10 mouse cellular contexts compared by ENCODE assay signal in the genomic region with DNA sequence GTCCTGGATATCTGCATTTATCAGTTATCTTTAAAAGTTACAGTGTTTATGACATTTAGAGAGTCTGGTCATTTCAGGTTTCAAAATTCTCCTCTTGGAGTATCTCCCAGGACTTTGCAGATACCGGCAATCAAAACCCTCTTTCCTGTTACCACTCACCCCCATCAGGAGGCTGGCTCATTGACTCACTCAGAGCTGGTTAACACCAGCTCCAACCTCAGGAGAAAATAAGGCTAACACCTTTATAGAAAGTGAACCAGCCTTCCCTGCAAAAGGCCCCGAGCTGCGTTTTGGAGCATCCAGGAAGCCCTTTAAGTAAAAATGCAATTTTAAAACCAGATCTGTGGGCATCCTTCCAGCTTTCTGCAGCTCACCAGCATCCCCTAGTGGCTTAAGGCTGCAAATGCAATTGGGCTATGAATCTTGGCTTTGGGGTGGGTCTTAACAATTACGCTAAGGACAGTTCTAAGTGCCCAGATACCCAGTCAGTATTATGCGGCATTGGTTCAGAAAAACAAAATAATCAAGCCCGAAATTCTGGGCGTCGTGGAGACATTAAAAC. TPM values are rescaled to one million over a fixed set of nuclear protein-coding genes. Genes with fewer than 3 reads are reported as not detected.
A peak's percentile ranks its signal among the peaks of the same experiment; 100 is the strongest.
DNase-seq lines count a peak whose midpoint lies in the region; ATAC-seq and TF ChIP-seq lines count a peak whose summit lies in the region.
"Had no signal": no experiment of that assay in that cellular context is flagged by ENCODE, and none has a peak within 500 bp of the region (broad histone marks: within the 10 kb centered on the region; RNA-seq: fewer than 3 reads in every experiment).

No protein-coding gene starts in this region.

- 11% methylated on average over 8 of the region's 8 CpGs for WGBS in intestine, embryonic 14.5 days
- WGBS in intestine, embryonic 16.5 days = 8% methylated on average over 8 of the region's 8 CpGs
- WGBS in limb, embryonic 11.5 days = 7% methylated on average over 8 of the region's 8 CpGs

- H3K27ac ChIP-seq in intestine, embryonic 14.5 days (ENCODE audit: low read depth) = no peak overlapping the region
- H3K27ac ChIP-seq in intestine, embryonic 16.5 days (ENCODE audit: low read length) = no peak overlapping the region
- no peak overlapping the region for H3K27ac ChIP-seq in limb, embryonic 11.5 days (replicated peaks; ENCODE audit: low read depth, low read length)

- H3K4me1 ChIP-seq in intestine, embryonic 14.5 days (replicated peaks; ENCODE audit: control insufficient read depth, insufficient read depth, low read length) = no peaks in the 10 kb centered on the region
- no peaks in the 10 kb centered on the region for H3K4me1 ChIP-seq in intestine, embryonic 16.5 days (ENCODE audit: control insufficient read depth, insufficient read depth, low read length)
- H3K4me1 ChIP-seq in G1E (ENCODE audit: insufficient read depth, low read depth, low read length) = no peaks in the 10 kb centered on the region
- H3K4me1 ChIP-seq in limb, embryonic 11.5 days (ENCODE audit: control insufficient read depth, insufficient read depth, low read length) = no peaks in the 10 kb centered on the region
- H3K4me1 ChIP-seq: megakaryocyte, embryonic 14.5 days had no signal

- H3K4me3 ChIP-seq in intestine, embryonic 14.5 days (ENCODE audit: low read depth, low read length) = no peak overlapping the region
- H3K4me3 ChIP-seq in intestine, embryonic 16.5 days (ENCODE audit: low read length) = no peak overlapping the region
- H3K4me3 ChIP-seq in G1E (ENCODE audit: low read depth, low read length) = no peak overlapping the region
- H3K4me3 ChIP-seq in limb, embryonic 11.5 days (ENCODE audit: low read depth, low read length) = no peak overlapping the region
- H3K4me3 ChIP-seq: erythroblast, embryonic 14.5 days; megakaryocyte, embryonic 14.5 days had no signal

- no peak overlapping the region for H3K4me2 ChIP-seq in intestine, embryonic 14.5 days (ENCODE audit: low read length)
- H3K4me2 ChIP-seq in intestine, embryonic 16.5 days (ENCODE audit: low read depth, low read length) = no peak overlapping the region
- no peak overlapping the region for H3K4me2 ChIP-seq in limb, embryonic 11.5 days (ENCODE audit: low read depth, severe bottlenecking)

- H3K9ac ChIP-seq in intestine, embryonic 14.5 days (ENCODE audit: low read length) = no peak overlapping the region
- H3K9ac ChIP-seq in intestine, embryonic 16.5 days (ENCODE audit: low read depth, low read length) = no peak overlapping the region
- H3K9ac ChIP-seq in limb, embryonic 11.5 days (ENCODE audit: low read length) = no peak overlapping the region

- ATAC-seq in intestine, embryonic 14.5 days (replicated peaks; ENCODE audit: low FRiP score, low TSS enrichment, low read depth) = no peak; the same call in 1 of the 2 replicates
- no peak for ATAC-seq in intestine, embryonic 16.5 days
- ATAC-seq in G1E (ENCODE audit: extremely low read depth, insufficient number of reproducible peaks, low FRiP score, poor library complexity, severe bottlenecking) = no peak
- ATAC-seq in frontal cortex, adult (ENCODE audit: low TSS enrichment) = peak; percentile 38
- ATAC-seq in limb, embryonic 11.5 days (ENCODE audit: insufficient number of reproducible peaks, low FRiP score, low TSS enrichment, low read depth) = no peak

- peak; percentile 84 for TF ChIP-seq CTCF in G1E (IDR thresholded peaks at IDR 0.05; ENCODE audit: low read depth, low read length)
- TF ChIP-seq CTCF in brain, embryonic 14.5 days (IDR thresholded peaks at IDR 0.05; ENCODE audit: borderline replicate concordance, extremely low read depth, insufficient read depth, insufficient read length) = peak; percentile 96

- TF ChIP-seq POLR2A in brain, embryonic 14.5 days (IDR thresholded peaks at IDR 0.05; ENCODE audit: borderline replicate concordance, extremely low read depth, insufficient read depth, insufficient read length, poor library complexity, severe bottlenecking) = no peak

- H3K27me3 ChIP-seq in intestine, embryonic 14.5 days (replicated peaks; ENCODE audit: control insufficient read depth, insufficient read depth, low read length) = no peaks in the 10 kb centered on the region
- H3K27me3 ChIP-seq in intestine, embryonic 16.5 days (replicated peaks; ENCODE audit: control insufficient read depth, insufficient read depth, low read length) = no peaks in the 10 kb centered on the region
- H3K27me3 ChIP-seq in G1E (ENCODE audit: insufficient read depth, low read length) = no peaks in the 10 kb centered on the region
- no peaks in the 10 kb centered on the region for H3K27me3 ChIP-seq in limb, embryonic 11.5 days (ENCODE audit: control insufficient read depth, insufficient read depth, low read length)
- H3K27me3 ChIP-seq: megakaryocyte, embryonic 14.5 days had no signal

- no peaks in the 10 kb centered on the region for H3K9me3 ChIP-seq in intestine, embryonic 14.5 days (ENCODE audit: control insufficient read depth, low read length)
- H3K9me3 ChIP-seq in intestine, embryonic 16.5 days (ENCODE audit: control insufficient read depth, low read length) = no peaks in the 10 kb centered on the region
- H3K9me3 ChIP-seq in G1E (replicated peaks) = peaks cover 23% of the 10 kb centered on the region
- H3K9me3 ChIP-seq in limb, embryonic 11.5 days (ENCODE audit: control insufficient read depth, low read length) = no peaks in the 10 kb centered on the region
- H3K9me3 ChIP-seq: megakaryocyte, embryonic 14.5 days had no signal

- no peaks in the 10 kb centered on the region for H3K36me3 ChIP-seq in intestine, embryonic 14.5 days (ENCODE audit: control insufficient read depth, insufficient read depth, low read length)
- no peaks in the 10 kb centered on the region for H3K36me3 ChIP-seq in intestine, embryonic 16.5 days (ENCODE audit: control insufficient read depth, insufficient read depth, low read length)
- H3K36me3 ChIP-seq in G1E (replicated peaks) = no peaks in the 10 kb centered on the region
- no peaks in the 10 kb centered on the region for H3K36me3 ChIP-seq in limb, embryonic 11.5 days (ENCODE audit: control insufficient read depth, insufficient read depth, low read length)

- DNase-seq in intestine, embryonic 14.5 days (ENCODE audit: low spot score) = peak; percentile 71
- no peak for DNase-seq in G1E (ENCODE audit: low spot score)
- DNase-seq in brain, embryonic 14.5 days (ENCODE audit: low read depth) = peak; percentile 73
- DNase-seq in limb, embryonic 11.5 days (ENCODE audit: low spot score) = peak; percentile 77
- peak; percentile 9 for DNase-seq in right cerebral cortex, adult 18-20 months
- no peak for DNase-seq in T-cell, adult 2 months (ENCODE audit: low spot score)

RNA-seq across cellular contexts. Expression of gene Nmur2, which starts 49.2 kb away (rescaled TPM):
- polyA plus RNA-seq in intestine, embryonic 14.5 days (2014; fragmentation: Nextera tagmentation; extraction: Ambion mirVana) = 0.36 and 0.41 TPM in 2 replicates
- 0.61 and 0.78 TPM in 2 replicates for polyA plus RNA-seq in intestine, embryonic 16.5 days (2015; fragmentation: Nextera tagmentation; extraction: Ambion mirVana)
- total RNA-seq in G1E (2014; fragmentation: Nextera tagmentation) = not detected in 2 replicates
- total RNA-seq in G1E (2017) = 0.05 and 0.06 TPM in 2 replicates
- not detected in 2 replicates for polyA plus RNA-seq in G1E (2012)
- polyA plus RNA-seq in brain, embryonic 14.5 days (2012; rRNA removed) = 0.24 and 0.25 TPM in 2 replicates
- not detected in 2 replicates for polyA plus RNA-seq in limb, embryonic 11.5 days (2014; fragmentation: Nextera tagmentation; extraction: Ambion mirVana)
- polyA plus RNA-seq: erythroblast, embryonic 14.5 days had no signal

Comparison
In these comparisons a context has a peak if more than half of its experiments do, and no peak if none do; other contexts are left out.
1. DNase-seq: peak in intestine, embryonic 14.5 days (single experiment), brain, embryonic 14.5 days (single experiment), limb, embryonic 11.5 days (single experiment) and right cerebral cortex, adult 18-20 months (single experiment); none in G1E (single experiment) and T-cell, adult 2 months (single experiment).